Mouse (Mus musculus): ENCODE results near the gene Erbb2.

DNA sequence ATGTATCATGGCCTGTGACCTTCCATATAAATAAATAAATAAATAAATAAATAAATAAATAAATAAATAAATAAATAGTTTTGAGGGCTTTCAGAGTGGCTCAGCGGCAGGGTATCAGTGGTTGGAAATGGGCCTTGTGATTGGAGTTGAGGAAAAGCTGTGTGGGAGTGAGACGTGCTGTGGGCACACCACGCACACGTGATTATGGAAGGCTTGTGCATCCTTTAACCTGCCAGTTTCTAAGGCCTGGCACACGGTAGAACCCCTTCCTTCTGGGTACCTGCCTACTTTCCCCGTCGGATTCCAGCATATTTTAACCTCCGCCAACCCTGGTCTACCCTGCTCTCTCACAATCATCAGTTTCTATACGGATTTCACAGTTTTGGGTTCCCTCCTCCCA, 44.7 kb downstream of the Erbb2 start:
- TF ChIP-seq GATA1 (IDR thresholded peaks at IDR 0.05; ENCODE audit: borderline replicate concordance, low read length), result no peak
- no peak for TF ChIP-seq FLI1 (IDR thresholded peaks at IDR 0.05; ENCODE audit: low read length)
